Mouse (Mus musculus) NIH3T3 (cell line): ENCODE measurements around the gene Tmprss11f.
A peak's percentile ranks its signal among the peaks of the same experiment; 100 is the strongest.
"Not testable (repeated sequence)": the region's sequence is repeated elsewhere in the genome, so short reads cannot be mapped to it uniquely, and the experiment has no call there.

Experiments
- DNase-seq: peaks from one replicate; pipeline ENCODE4 v3.0.0-alpha.2; 2012; ENCODE audit warnings: low read depth

Tmprss11f gene

DNA sequence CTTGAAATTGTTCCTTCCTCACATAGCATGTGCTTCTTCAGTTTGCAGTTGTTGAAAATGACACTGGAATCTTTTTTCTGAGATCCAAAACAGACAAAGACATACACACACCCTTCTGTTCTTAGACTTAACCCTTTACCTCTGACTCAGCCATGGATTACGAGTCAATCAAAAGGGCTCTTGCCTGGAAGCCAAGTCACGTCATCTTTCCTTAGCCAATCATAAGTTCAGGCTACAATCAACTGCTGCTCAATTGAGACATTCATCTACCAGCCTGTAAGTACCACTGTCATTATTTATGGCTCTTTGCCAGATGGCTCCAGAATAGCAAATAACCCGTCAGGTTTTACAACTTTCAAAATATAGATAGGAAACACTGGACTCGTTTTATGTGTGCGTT, at the start of gene Tmprss11f:
Tmprss11f (minus strand) TSS at position 101 of the 400 bp plus-strand sequence.
- peak; percentile 44 for DNase-seq

DNA sequence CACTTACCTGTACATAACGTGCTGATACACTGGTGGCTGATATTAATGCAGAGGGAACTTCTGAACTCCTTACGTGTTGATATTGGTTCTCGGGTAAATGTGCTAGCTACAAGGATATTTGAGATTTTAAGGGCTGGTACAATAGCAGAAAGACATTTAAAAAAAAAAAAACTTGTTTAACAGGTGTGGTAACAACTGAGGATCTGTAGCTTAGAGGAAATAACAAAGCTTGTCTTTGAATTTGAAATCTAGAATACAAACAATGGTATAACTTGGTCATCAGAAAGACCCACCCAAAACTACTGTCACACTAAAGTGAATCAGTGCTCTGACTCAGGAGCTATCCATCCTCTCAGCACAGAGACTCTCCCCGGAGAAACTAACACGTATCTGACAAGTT, 44.0 kb upstream of the Tmprss11f start, which contains the start of gene Tmprss11b:
Tmprss11b (minus strand) TSS at position 101 of the 400 bp plus-strand sequence.
- DNase-seq, result no peak

DNA sequence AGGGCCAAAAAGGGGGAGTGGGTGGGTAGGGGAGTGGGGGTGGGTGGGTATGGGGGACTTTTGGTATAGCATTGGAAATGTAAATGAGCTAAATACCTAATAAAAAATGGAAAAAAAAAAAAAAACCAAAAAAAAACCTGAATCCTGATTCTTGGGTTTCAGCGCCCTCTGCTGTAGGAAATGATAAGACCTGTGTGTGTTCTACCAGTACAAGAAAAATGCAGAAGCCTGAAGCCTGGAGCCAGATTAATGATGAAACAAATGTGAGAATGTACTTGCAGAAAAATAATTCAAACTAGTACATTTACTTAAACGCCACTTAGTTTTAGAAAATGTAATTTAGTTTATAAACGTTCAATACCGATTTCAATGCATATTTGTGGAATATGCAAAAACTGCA, 17.0 kb upstream of the Tmprss11f start:
- peak; percentile 82 for DNase-seq

DNA sequence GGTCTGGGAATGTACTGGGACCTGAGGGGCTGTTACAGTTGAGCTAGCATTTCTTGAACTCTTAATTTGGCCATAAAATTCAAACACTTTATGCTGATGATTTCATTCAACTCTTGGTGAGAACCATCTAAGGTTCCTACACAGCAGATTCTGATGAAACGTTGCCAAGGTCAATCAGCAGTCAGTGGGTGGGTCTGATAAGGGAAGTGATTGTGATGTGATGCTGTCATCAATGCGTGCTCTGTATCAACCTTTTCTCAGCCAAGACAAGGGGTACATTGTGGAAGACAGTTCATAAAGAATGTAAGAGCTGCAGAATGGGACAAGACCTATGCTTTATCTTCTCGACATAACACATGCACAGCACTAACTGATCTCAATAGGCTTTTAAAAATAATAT, 8.6 kb upstream of the Tmprss11f start:
- DNase-seq, result no peak

DNA sequence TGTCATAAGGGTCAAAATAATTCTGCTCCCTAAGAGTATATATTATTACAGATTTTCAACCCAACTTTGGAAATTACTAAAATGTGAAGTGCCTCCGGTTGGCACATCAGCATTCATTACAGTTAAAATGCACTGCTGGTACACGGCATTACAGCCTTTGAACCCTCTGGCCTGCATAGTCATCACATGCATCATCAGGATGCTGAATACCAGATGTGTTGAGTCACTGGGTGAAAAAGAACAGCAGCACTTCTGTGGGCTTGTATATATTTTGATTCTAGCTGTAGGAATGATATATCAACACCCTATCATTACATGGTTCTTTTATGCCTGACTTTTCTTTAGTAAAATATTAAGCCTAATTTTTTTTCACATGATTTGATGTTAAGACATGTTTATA, 1.5 kb downstream of the Tmprss11f start:
- DNase-seq, result peak; percentile 65

DNA sequence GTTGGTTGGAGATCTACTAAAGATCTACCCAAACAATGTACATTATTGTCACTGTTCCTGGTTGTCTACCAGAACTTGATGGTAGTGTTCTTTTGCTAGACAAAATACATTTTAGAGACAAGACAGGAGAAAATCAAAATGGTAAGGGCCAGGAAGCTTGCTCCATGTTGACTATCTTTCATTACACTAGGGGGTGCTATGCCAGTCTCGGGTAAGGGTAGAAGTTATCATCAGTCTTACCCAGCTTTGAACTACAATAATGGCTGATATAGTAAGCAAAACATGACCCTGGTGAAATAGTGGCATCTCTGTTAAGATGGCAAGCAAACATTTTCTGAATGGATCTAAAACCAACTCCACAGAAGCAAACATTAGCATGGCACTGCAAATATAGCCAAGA, 10.4 kb downstream of the Tmprss11f start:
- DNase-seq, result no peak

DNA sequence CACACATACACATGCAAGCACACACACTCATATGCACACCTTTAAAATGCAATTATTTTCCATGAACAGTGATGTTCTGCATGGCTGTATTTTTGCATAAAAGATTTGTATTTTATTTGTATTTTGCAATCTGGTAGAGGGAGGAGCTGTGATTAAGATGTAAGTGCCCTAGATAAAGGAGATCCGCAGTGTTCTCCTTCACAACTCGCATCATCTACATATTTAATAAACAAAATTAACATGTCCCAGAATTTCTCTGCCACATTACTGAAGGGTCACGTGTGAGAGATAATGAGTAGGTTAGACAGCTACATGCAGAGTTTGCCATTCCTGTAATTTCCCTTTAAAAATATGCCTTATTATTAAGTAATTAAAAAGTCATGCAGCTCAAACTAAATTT, 46.3 kb downstream of the Tmprss11f start:
- DNase-seq, result no peak

DNA sequence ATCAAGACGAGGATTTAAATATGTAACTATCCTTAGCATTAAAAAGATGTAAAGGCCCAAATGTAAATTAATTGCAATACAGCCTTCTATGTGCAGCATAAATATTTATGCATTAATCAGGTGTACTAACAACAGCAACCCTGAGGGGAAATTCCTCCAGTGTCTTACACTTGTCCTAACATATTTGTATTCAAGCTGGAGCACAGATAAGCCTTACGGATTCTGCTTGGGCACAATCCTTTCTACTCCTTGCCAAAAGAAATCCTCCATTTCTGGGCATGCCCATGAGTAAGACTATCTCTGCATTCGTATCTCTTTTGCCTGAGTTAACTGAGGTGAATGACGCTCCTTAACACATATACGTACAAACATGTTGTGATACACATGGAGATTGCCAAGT, 49.6 kb downstream of the Tmprss11f start:
- DNase-seq, result no peak

DNA sequence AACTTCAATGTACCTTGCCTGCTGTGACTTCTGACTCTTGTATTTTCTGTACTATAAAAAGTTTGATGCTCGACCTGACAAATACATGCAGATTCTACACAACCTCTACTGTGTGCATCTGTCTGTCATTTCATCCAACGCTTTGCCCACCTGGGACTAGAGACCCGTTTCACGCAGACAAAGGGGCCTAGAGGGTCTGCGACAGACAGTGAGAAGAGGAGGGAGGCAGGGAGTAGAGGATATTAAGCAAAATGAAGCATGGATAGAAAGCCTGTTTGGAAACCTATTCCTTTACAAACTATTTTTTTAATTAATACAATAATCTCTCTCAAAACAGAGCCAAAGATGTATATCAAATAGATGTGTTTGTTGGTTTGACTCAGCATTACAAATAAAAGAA, 50.2 kb downstream of the Tmprss11f start:
- DNase-seq, result no peak

DNA sequence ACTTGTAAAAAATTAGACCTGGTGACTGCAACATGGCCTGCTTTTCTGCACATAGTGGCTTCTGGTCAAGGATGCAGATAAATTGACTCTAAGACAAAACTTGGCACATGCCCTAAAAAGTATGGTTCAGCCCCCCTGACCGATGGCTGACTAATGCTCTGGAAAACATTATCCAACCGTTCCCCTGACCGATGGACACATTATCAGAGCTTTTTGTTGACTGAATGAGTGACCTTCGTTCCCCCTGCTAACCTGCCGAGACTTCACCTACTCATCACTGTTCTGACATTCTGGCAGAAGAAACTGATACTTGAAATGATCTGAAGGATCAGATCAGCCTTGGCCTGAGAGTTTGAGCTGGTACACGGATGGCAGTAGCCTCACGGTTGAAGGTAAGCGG, 53.5 kb downstream of the Tmprss11f start:
- DNase-seq, result not testable (repeated sequence)

DNA sequence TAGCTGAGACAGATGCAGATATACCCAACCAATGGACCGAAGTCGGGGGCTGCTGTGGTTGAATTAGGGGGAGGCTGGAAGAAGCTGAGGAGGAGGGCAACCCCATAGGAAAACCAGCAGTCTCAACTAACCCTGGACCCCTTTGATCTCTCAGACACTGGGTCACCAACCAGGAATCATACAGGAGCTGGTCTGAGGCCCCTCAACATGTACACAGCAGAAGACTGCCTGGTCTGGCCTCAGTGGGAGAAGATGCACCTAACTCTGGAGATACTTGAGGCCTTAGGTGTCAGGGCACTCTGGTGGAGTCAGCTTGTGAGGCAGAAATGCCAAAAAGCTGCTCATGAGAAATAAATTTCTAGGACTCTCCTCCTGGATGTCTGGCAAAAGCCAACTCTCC, 85.5 kb downstream of the Tmprss11f start:
- no peak for DNase-seq

DNA sequence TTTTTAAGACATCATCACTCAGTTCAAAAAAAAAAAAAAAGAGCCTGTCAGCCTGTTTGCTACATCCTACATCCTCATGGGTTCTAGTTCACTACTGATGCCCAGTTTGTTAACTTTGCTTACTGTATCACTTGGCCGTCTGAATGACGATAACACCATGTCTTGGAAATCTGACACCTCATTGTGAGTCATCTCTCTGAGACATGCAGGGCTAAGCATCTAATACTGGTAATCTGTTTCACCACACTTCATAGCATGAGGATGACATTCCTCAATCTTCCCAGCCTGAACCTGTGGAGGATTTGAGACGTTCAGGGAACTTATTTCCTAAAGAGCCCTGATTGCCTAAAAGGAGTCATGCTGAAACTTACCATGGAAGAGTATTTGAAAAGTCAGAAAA, 91.6 kb downstream of the Tmprss11f start:
- peak; percentile 35 for DNase-seq

DNA sequence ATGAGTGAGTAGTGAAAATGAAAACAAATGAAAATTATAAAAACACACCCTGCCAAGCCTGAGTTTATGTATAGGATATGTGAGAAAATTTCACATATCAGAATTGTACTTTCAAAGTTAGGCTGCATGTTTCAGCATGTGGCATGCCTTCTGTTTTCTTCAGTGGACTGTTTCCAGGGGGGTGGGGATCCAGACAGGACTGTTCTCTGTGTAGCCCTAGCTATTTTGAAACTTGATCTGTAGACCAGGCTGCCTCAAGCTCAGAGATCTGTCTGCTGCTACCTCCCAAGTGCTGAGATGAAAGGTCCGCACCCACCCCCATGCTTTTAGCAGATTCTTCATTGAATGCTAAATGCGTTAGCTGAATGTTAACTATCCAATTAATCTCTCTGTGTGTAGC, 103.5 kb downstream of the Tmprss11f start:
- no peak for DNase-seq

DNA sequence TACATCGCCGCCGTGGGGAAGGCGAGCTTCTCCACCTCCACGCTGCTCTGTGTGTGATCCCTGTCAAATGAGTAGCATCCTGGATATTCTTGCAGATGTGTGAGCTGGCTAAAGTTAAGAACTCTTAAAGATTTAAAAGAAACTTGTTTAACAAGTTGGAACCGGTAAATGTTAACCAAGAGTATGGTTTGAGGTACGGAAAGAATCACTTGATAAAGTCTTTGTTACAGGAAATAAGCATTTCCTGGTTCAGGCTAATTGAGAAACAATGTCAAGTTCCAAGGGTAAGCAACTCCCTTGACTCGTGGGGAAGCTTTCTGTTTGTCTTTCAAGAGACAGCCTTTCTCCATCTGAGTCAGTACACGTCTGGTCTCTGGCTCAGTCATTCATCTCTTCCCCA, 113.7 kb downstream of the Tmprss11f start, which contains the start of gene Tmprss11g:
Tmprss11g (minus strand) TSS at position 101 of the 400 bp plus-strand sequence.
- DNase-seq, result no peak

DNA sequence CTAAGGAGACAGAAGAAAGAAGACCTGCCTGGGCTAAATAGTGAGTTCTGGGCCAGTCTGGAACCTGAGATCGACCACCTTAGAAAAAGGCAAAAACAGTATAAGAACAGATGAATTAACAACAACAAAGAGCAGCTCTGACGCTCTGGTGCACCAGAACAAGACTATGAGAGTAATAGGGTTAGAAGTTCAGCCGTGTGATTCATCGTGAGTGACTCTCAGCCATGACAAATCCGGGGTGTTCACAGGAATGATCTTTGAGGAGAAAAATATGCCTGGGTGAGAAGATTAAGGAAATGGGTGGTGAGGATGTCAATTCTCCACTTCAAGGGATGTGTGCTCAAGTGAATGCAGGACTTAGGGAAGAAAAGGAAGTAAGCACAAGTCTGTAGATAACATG, 120.7 kb downstream of the Tmprss11f start:
- peak; percentile 5 for DNase-seq

DNA sequence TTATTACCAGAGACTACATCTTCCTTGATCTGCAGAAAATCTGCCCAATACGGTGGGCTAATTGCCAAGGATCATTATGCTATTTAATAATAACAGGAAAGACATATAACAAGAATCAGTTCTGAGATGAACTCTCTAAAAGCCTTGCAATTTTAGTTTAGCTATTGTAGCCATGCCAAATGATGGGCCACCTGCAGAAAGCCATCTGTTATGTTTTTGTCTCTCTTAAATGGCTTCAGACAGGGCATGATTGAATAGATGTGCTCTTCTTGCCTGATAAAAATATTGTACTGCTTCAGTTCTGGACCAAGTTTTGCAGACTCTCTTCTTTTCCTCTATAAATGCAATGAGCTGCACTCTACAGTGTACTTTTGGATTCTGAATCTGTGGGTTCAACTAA, 138.8 kb downstream of the Tmprss11f start:
- no peak for DNase-seq

DNA sequence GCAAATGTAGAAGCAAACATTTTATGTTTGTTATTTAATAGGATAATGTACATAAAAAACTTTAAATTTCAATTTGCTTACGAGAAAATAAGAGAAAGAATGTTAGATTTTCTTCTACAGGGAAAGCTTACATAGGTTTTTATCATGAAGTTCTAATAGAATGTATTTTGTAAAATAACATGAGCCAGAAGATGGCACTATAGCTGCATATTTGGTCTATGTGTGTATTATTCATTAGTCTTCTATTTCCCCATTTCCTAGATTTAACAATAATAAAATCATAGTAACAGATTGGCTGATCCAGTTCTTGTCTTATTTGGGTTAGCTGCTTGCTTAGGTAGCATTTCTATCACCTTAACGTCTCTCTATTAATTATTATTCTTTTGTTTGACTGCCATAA, 149.7 kb downstream of the Tmprss11f start:
- DNase-seq, result peak; percentile 63

DNA sequence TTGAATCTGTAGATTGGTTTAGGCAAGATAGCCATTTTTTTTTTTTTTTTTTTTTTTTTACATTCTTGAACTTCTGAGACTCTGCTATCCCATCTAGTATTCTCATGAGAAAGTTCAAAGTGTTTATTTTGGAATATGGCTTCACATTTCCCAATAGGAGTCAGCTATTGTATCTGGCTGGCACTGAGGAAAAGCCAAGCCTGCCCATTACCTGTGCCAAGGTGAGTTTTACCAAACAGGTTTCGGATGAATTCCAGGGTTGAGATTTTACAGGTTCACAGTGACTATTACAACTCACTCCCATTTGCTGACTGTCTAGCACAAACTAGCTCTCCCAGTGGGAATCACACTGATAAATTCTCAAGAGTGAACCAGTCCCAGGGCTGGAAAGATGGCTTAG, 150.2 kb downstream of the Tmprss11f start:
- DNase-seq, result no peak

DNA sequence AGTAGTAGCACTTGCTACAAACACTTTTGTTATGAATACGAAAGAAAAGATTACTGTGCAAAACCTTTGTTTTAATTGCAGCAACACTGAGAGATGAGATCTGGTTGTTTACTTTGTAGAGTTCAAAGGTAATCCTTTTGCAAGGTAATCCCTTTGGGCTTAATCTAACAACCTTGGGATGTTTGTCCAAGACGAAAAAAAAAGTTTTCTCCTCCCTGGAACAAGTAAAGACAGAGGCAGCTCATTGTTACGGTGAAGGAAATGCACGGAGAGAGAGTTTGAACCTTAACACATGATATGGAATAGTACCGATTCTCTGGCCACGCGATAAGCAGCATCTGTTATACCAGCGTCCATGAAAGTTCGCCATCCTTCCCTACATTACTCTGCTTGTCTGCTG, 158.4 kb downstream of the Tmprss11f start:
- no peak for DNase-seq
